Mouse (Mus musculus) erythroid progenitor cell, adult 5-6 weeks (primary cell): ENCODE results near the gene Cse1l. TPM values are rescaled to one million over a fixed set of nuclear protein-coding genes. Genes with fewer than 3 reads are reported as not detected.

ENCODE experiments used
- ATAC-seq: replicated peaks from 2 replicates; pipeline ENCODE4 v1.8.0; 2016; ENCODE audit warnings: moderate number of reproducible peaks, mild to moderate bottlenecking, moderate TSS enrichment, inconsistent platforms; ENCODE audit not compliant: poor library complexity, low FRiP score, severe bottlenecking
- total RNA-seq, 2 experiments: library from RNA; stranded (forward) in 1 of 2; stranded (reverse) in 1 of 2; fragments of 150-400 nt in 1 of 2; fragments of 186-747, 209-891 nt in 1 of 2; gene quantifications; 2 replicates each; pipeline versions ENCODE4 v1.2.3 to v1.2.4; 2015 to 2017; ENCODE audit warnings: low replicate concordance in 2 of 2

The Cse1l gene
- total RNA-seq, 2 experiments from 2014 or later: 96.4 to 143 TPM

DNA sequence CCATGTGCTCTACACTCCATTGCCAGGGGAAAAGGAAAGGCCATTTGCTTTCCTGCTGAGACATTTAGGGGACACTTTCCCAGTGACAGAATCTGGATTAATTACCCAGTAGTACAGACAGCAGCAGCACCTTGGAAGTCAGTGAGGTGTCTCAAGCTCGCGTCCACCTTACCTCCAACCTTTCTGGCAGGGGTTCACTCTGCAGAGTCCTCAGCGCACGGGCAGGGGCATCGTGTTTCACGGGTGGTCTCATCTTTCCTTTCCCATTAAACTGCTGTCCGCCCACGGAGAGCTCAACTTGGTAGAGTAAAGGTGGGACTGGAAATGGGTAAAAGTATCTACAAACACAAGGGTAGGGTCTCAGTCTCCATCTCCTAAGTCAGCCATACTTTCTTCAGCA is 57.4 kb downstream of the Cse1l start:
- no peak for ATAC-seq

DNA sequence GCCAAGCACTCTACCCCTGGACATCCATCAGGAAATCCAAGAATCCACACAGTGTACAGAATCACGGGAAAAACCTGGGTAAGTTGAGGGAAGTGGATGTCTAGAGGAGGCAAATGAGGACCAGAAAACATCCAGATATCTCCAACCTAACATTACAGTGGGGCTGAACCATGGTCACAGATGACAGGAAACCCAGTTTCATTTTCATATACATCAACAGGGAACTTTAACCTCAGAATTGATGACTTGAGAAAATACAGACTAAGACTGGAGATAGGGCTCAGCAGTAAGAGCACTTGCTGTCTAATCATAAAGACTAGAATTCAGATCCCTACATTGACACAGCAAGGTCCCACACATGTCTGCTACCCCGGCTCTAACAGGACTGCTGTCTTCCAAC is 58.9 kb downstream of the Cse1l start:
- ATAC-seq: no peak

DNA sequence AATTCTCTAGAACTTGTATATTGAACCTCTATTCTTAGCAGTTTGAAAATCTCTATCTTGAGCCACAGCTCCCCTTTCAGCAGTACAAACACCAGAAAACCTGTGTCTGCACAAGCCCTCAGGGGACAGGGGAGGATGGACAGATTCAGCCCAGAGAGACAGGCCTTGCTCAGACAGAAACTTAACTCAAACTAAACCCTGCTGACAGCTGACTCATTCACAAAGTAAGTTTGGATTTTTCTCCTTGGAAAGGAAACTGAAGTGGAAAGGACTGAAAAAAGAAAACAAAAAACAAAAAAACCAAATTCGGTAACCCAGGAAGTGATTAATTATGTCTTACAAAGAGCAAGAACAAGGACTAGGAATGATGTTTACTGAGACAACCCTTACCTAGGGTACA is 67.3 kb downstream of the Cse1l start:
- no peak for ATAC-seq

DNA sequence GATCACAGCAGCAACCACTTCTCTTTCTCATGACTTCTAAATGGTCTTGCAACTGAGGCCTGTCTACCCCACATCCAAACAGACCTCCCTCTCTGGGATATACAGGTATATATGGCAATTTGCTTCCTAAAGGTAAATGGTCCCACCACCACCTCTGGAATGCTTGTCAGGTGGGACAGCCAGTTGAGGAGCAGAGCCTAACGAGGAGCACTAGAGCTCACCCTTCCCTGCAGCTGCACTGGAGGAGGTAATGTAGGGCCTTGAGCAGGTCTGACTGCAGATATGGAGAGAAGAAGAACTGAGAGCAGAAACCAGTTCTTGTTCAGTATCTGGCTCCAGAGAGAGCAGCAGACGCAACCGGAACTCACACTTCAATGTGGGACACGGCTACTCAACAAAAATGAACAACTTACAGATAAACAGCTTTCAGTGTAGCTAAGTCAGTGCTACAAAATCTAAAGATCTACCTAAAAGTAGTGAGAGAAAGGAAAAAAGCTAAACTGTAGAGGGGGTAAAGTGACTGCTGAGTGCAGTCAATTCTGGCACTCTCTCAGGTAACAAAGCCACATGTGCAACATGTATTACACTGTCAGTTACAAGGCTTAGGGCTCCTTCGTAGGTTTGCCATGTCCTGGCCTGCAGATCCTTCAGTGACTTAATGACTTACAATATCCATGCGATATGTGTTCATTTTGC is 68.5 kb downstream of the Cse1l start:
- no peak for ATAC-seq

DNA sequence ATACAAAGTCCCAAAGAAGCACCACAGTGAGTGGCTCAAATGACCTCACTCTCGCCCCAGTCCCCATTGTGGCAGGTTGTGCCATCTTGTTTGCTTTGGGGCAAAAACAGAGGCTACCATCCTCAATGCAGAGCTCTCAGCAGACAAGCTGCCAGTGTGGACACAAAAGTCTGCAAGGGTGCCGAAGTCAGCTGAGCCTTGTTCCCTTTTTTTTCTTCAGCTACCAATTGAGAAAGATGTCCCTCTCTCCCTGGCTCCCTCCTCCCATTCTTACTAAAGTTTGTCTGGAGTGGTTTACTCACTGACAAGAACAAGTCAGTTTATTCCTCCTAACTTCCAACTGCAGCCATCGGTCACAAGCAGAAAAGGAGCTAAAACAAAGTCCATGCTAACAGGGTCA is 70.5 kb downstream of the Cse1l start:
- ATAC-seq: no peak

DNA sequence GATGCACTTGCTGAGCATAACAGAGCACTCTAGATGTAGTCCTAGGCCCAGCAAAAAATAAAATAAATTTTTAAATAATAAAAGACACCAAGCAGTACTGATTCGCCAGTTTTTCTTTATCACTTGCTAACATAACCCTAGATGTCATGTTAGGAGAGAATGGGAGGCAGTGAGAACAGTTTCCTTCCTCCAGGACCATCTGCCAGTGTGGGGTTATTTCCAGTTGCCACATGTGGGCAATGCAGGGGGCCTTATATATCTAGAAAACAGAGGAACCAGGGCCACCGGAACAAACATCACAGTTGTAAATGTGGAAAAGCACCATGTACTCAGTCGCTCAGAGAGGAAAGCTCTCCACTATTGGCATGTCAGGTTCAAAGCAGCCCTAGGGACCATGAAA is 71.7 kb downstream of the Cse1l start:
- ATAC-seq: no peak

DNA sequence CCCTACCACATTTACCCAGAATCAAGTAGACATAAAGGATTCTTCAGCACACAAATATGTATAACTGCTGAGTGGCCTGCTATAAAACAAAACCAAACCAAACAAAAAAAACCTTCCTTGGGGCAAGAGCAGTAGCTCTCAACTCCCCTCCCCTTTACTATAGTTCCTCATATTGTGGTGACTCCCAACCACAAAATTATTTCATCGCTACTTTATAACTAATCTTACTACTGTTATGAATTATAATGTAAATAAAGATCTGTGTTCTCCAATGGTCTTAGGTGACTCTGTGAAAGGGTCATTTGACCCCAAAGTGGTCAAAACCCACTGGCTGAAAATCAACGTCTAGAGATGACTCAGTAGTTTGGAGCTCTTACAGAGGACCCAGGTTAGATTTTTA is 74.3 kb downstream of the Cse1l start:
- ATAC-seq: no peak

DNA sequence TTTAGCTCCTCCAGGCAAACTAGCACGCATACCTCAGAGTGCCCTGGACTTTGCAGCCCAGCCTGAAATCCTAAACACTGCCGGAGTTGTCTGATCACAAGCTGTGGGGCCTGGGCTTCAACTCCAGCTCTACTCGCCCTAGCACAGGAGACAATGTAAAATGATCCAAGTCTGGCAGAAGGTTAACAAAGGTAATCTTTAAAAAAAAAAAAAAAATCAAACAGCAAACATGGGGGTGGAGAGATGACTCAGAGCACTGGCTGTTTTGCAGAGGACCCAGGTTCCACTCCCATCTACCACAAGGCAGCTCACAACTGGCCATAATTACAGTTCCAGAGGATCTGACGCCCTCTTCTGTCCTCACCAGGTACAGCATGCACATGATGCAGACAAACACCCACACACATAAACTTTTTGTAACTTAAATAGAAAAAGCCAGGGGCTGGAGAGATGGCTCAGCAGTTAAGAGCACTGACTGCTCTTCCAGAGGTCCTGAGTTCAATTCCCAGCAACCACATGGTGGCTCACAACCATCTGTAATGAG is 77.6 kb downstream of the Cse1l start:
- no peak for ATAC-seq

DNA sequence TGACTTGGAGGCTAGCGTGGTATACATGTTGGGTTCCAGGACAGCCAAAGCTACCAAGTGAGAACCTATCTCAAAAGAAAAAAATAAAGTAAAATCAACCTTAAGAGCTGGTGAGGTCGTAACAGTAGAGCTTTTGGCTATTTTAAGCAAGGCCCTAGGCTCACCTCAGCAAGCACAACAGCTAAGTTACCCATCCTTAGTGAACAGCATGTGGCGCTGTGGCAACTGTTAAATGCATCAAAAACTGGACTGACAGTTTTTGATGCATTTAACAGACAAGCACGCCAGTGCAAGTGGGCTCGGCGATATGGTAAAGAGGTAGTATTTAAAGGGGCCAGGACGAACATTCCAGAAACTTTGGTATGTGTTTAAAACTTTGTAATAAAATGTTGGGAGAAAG is 85.0 kb downstream of the Cse1l start:
- ATAC-seq: no peak

DNA sequence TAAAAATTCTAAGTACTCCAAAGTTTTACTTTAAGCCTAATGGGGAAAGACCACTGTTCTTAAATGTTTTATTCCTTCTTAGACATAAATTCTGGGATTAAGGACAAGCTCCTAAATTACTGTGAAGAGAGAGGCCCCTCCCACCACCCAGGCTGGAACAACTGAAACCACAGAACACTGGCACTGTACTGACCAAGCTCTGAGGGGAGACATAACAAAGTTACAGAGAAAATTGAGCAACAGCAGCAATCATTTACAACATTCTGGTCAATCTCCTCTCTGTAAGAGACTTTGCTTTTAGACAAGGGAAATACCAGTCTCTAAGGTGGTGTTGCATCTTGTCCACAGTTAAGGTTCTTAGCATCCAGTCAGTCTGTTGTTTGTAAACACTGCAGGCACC is 86.1 kb downstream of the Cse1l start:
- no peak for ATAC-seq

DNA sequence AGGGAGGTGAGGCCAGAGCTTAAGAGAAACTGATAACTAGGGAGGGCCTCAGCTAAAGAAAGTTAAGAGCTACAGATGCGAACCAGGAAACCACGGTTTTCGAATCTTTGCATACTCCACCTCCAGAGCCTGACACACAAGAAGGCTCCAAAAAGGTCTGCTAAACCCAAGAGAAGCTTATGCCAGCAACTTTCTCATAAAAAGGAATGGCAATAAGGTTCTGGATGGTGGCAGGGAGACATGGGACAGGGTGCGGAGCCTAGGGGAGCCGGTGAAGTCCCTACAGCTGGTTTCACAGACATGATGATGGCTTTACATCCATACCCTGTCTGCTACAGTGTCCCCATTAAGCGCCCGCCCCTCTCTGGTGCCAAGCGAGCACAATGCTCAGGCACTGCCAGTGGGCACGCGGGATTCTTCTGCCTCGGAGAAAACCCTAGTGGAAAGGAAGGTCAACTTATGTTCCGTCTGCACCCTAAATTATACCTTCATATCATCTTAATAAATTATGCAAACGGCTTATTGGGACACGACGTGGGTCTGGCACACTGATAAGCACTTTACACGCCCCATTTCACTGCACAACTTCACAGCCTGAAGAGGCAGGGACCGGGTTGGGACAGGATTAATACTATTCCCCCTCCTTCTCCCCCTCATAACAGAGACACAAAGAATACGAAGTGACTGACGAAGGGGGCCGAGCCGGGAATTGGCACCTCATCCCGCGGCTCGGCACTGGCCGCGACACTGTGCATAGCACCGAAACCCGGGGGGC is 89.4 kb downstream of the Cse1l start:
- ATAC-seq: peak; percentile 69

Other genes with a start within 250 kb of the Cse1l start
- 24.9 and 86.4 TPM in 2 replicates for gene Prex1, start 192.2 kb upstream of the Cse1l start, total RNA-seq (2015; ENCODE audit: low replicate concordance)
- gene Prex1, start 192.2 kb upstream of the Cse1l start, total RNA-seq (2017; ENCODE audit: low replicate concordance): 60.8 and 88.9 TPM in 2 replicates
- gene Trp53rkb, start 113.5 kb upstream of the Cse1l start, total RNA-seq (2015; ENCODE audit: low replicate concordance): 0.72 and 2.5 TPM in 2 replicates
- gene Trp53rkb, start 113.5 kb upstream of the Cse1l start, total RNA-seq (2017; ENCODE audit: low replicate concordance): 0.51 TPM in 1 of 2 replicates, not detected in the other
- 7.1 and 11.9 TPM in 2 replicates for gene Arfgef2, start 100.5 kb upstream of the Cse1l start, total RNA-seq (2015; ENCODE audit: low replicate concordance)
- 16.3 and 19.1 TPM in 2 replicates for gene Arfgef2, start 100.5 kb upstream of the Cse1l start, total RNA-seq (2017; ENCODE audit: low replicate concordance)
- 25.2 and 42.5 TPM in 2 replicates for gene Stau1, start 90.3 kb downstream of the Cse1l start, total RNA-seq (2015; ENCODE audit: low replicate concordance)
- gene Stau1, start 90.3 kb downstream of the Cse1l start, total RNA-seq (2017; ENCODE audit: low replicate concordance): 47.6 and 55.7 TPM in 2 replicates
- 31.4 and 35.6 TPM in 2 replicates for gene Ddx27, start 109.2 kb downstream of the Cse1l start, total RNA-seq (2015; ENCODE audit: low replicate concordance)
- gene Ddx27, start 109.2 kb downstream of the Cse1l start, total RNA-seq (2017; ENCODE audit: low replicate concordance): 44.6 and 49.5 TPM in 2 replicates
- 44.0 and 51.2 TPM in 2 replicates for gene Znfx1, start 157.0 kb downstream of the Cse1l start, total RNA-seq (2015; ENCODE audit: low replicate concordance)
- 51.1 and 70.8 TPM in 2 replicates for gene Znfx1, start 157.0 kb downstream of the Cse1l start, total RNA-seq (2017; ENCODE audit: low replicate concordance)